Mouse (Mus musculus): ENCODE results near the gene Pkd1l2. TPM values are rescaled to one million over a fixed set of nuclear protein-coding genes. Genes with fewer than 3 reads are reported as not detected.

The Pkd1l2 gene
- under 1 TPM; 0.08 to 0.19 TPM for total RNA-seq (2021)
- long read RNA-seq, experiment 1 = 0 reads
- long read RNA-seq, experiment 2 = 0 reads

DNA sequence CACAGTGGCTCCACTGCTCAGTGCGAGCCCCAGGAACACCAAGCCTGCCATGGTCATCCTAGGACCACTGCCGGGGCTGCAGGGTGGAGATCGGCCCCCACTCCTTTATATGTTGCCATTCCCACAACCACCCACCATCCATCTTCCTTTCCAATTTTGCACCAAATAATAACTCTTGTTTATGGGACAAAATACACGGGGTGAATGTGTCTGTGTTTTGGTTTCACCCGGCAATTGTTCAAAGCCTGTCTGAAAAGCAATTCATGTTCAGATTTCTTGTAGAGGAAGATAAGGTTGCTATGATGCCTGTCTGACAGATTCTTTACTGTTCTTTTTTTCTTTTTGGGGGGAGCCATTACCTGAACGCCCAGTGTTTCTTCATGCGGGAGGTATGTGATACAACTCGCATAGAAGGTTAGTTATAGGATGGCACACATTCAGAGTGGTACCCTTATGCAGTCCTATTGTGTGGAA, at the start of gene Pkd1l2:
Gene Pkd1l2, minus strand, starts transcription at position 51 of the 474 bp plus-strand sequence.
- DNase-seq = no peak

DNA sequence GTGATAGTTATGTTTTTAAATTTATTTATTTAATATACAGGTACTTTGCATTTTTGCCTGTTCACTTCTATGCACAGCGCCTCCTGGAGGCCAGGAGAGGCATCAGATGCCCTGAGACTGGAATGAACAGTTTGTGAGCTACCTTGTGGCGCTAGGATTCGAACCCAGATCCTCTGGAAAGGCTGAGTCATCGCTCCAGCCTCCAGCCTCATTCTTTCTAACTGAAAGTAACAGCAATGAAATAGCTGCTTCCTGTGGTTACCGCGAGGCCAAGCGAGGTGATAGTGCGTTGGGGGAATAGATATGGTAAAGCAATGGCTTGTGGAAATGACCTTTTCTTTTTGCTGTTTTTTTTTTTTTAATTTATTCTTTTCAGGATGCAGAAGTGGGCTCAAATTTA, 44.8 kb upstream of the Pkd1l2 start:
- DNase-seq = no peak

DNA sequence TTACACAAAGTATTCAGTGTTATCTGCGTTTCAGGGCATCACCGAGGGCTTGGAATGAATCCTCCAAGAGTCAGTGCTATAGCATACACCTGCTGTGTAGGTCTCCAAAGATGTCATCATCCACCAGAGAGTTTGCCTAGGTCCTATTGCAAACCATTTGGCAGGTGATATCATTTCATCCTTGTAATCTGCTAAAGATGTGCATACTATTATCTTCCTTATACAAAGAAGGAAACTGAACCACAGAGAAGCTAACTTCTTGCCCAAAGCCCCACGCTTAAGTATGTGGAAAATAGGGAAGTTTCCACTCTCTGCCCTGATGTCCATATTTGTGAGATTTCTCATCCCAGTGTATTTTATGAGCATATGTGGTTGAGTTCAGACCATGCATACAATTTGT, 44.2 kb upstream of the Pkd1l2 start:
- DNase-seq = no peak

DNA sequence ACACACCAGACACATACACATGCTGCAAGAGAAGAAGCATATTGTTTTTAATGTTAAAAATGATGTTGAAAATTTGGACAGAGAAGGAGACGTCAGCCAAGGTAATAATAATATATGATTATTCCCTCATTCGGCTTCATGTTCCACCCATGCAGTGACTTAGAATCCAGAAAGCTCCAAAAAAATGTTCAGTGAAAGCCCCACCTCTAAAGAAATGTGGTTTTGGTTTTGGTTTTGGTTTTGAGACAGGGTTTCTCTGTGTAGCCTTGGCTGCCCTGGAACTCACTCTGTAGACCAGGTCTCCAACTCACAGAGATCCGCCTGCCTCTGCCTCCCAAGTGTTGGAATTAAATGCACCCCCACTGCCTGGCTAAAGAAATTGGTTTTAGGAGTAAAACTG, 43.6 kb upstream of the Pkd1l2 start:
- no peak for DNase-seq

DNA sequence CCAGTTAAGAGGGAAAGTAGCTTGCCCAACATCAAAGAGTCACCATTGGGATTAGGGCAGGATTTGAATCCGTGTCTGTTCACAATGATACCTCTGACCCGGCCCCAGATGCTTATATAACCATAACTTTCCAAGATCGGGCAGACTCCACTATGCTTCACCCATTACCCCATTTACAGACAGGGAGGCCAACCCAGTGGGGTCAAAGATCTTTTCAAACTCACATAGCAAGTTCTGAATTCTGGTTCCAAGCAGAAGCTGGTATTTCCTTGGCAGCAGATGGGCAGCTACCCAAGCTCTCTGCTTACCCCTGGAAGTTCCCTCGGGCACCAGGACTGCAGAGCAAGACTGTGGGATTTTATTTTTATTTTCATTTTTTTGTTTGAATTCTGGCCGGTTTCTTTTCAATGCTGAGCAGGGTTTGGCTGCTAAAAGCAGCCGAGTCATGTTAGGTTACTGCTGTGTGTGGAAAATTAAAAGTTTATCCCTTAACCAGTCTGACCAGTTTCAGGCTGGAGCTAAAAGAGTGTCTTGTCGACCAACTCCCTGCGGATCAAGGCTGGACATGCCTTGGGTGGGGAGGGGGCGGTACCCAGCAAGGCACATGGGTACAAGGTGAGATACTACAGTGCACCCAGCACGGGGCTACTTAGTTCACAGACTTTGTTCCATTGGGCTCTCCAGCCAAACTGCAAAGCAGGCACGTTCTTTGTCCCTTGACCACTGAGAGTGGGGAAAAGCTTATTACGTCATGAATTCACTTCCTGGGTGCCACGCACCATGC, 41.8 kb upstream of the Pkd1l2 start:
- no peak for DNase-seq

DNA sequence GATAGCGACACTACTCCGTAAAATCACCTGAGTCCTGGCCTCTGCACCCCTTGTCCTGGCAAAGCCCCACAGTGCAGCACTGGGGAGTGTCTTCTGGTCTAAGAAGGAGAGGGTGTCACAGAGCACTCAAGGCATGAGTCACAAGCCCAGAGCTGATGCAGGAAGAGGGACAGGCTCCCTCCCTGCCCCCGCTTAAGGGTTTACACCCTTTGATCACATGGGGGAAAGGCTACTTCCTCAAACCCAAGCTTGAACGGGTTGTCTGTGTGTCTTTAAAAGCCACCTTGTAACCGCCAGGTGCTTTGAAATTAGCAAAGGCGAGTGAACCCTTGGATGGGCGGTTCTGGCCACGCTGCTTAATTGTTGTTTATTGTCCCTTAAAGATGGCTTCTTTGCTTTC, 39.0 kb upstream of the Pkd1l2 start:
- no peak for DNase-seq

DNA sequence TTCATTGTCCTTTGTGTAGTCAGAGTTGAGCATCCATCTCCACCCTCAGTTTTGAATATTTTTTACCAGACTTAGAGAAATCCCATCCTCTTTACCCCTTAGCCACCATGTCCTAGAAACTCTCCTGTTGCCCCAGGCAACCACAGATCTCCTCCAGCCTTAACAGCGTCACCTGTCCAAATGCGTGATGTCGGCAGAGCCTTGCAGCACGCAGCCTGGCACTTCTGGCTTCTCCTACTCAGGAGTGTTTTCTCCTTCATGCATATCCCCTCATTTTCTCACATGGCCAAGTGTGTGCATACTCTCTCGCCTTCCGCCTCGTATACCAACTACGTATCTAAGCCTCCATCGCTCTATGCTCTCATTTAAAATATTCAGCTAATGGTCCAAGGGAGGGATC, 36.2 kb upstream of the Pkd1l2 start:
- no peak for DNase-seq

DNA sequence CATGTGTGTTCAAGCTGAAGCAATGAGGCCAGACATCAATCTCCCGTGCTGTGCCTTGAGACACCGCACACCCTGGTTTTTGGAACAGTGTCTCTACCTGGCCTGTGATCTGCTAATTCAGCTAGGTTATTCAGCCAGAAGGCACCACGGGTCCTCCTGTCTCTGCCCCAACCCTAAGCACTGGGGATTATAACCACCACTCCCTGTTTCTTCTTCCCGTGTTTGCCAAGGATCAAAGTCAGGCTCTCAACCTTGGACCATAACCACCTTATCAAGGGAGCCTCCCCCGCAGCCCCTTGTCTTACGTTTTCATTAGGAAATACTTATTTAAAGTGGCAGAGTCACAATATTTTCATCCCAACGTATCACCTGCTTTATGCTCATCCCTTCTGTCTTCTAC, 34.3 kb upstream of the Pkd1l2 start:
- no peak for DNase-seq

DNA sequence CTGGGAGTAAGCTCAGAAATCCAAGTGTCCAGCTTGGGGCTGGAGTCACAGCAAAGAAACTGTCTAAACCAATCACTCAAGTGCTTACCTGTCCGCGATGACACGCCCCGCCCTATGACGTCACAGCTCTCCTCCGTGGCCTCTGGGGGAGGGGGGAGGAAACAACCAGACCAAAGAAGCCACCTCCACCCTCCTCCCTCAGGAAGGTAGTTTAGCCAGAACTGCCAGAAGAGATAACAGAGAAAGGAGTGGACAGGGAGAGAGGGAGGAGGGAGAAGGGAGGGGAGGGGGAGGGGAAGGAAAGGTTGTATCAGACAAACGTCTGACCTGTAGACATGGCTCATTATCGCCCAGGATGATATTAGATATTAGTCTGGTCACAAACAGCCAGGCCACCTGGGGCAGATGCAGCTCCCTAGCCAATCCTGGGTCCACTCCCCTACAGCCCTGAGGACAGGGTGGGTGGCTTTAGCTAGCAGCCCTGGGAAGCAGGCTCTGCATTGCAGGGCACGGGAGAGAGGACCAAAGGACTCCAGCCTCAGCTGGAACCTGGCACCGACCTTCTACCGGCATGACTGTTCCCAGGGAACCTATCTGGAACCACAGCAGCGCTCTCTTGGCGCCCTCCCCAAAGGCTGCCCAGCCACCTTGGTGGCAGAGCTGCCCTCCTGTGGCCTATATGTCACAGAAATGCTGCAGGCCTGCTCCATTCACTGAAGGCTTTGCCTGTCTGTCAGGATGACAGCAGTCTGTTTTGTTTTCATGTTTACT, 33.6 kb upstream of the Pkd1l2 start:
- no peak for DNase-seq

DNA sequence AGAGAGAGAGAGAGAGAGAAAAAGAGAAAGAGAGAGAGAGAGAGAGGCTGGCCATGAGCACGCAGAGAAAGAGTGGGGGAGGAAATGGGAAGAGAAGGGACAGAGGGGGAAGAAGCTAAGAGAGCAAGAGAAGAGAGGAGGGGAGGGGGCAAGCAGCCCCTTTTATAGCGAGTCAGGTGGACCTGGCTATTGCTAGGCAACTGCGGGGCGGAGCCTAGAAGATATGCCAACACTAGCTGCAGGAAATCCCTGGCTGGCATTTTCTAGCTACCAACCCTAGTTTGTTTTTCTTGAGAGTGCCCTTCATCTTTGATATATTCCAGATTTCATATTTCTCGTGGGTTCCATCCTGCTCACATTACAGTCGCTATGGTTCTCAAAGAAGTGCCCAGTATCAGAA, 32.8 kb upstream of the Pkd1l2 start:
- no peak for DNase-seq

DNA sequence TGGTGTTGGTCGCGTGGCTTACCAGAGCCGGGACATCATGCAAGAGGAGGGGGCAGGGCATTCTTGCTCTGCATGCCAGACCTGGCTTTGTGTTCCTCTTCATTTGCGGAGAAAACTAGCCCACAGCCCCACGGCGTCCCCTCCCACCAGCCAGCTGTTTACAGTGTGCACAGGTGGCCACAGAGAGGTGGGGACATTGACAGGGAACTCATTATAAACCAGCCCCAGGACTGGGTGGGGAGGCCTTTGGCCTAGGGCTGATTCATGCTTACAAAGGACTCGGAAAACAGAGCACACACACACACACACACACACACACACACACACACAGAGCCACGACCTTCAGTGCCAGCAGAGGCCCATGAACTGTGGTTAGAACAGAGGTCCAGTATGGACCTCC, 30.0 kb upstream of the Pkd1l2 start:
- DNase-seq = no peak

DNA sequence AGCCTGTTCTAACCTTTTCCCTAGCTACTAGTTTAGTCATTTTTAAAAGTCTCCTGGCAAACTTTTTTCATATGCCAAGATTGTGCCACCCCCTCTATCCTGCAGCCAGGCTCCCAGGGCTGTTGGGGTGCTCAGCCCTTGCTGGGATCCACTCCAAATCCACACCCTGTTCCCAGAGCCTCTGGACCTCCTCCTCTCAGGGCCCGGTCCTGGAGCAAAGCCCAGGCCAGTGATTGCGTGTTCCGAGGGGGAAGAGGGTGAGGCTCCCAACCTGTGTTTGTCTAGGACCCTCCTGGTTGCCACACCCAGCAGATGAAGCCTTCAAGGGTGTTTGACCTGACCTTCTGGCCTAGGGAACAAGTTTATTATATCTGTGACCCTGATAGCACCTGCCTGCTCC, 29.4 kb upstream of the Pkd1l2 start:
- DNase-seq = no peak

DNA sequence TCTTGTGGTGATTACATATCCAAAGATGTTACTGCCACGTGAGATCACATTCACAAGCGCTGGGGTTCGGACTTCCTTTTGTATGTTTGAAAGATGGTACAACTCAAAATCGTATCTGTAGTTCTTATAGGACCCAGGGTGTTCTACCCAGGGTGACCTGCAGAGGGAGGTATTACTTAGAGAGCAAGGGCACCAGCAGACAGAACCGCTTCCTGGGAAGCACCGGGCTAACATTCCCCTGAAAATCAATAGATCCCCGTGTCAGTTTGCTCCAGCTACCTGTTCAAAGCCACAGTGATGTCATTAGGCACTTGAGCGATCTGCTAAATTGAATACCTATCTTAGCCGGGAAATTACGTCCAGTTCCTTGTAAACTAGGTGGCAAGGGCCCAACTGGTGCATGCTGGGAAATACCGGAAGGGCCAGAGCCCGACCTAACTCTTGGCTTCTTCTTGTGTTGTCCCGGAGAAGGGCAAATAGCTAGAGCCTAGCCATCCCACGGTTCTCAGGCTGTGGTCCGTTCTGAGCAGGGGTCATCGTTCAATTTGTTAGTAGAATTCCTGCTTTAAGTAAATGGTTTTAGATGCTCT, 27.6 kb upstream of the Pkd1l2 start:
- DNase-seq = peak; percentile 21

DNA sequence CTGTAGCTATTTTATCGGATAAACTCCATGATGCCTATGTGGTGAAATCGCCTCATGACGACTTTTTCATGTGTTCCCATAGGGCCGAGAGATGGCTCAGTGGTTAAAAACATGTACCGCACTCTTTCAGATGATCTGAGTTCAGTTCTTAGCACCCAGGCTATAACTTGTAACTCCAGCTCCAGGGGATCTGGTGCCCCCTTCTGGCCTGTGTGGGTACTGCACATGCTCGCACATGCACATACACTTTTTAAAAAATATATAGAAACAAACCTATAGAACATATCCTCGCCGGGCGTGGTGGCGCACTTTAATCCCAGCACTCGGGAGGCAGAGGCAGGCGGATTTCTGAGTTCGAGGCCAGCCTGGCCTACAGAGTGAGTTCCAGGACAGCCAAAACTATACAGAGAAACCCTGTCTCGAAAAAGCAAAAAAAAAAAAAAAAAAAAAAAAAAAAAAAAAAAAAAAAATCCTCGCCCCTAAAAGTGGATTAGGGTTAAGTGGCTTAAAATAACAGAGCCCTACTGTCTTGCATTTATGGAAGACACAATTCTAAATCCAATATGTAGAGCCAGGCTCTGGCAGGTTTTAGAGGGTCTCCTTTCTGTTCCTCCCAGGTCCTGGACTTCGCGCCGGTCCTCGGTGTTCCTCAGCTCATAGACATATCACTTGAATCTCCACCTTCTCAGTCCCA, 26.9 kb upstream of the Pkd1l2 start:
- DNase-seq = no peak

DNA sequence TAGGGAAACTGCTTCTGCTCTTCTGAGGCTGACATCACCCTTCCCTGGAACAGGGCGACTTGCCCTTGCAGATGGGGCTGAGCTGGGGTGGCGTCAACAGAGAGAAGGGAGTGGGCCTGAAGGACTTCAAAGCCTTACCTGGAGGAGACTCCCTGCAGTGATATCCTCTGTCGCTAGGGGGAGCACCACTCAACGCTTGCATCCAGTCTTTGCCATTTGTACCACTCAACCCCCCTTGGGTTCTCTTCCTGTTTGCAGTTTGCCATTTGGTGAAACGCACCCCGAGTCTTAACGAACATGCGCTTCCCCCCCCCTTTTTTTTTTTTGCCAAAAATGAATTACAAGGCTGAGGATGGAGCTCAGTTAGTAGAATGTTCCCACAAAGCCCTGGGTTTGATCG, 25.3 kb upstream of the Pkd1l2 start:
- peak; percentile 27 for DNase-seq

DNA sequence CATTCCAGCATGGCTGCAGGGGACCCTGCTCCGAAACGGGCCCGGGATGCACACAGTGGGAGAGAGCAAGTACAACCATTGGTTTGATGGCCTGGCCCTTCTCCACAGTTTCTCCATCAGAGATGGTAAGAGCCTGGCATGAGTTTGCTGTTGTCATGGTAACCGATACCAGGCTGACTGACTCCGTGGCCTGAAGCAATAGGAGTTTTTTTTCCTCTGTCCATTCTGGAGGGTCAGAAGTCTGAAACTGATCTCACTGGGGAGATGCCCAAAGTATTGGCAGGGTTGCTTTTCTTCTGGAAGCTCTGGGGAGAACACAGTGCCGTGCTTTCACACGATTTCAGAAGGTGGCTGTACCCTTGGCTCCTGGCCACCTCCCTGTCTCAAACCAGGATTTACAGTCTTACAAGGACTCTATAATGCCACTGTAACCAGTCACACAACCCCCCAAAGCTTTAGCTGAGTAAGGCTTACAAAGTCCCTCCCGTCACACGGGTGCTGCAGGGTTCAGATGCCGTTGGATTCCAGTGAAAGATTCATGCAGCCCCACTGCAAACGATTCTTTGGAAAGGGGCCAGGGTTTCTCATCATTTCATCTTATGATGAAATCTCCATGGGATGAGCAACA, 15.4 kb upstream of the Pkd1l2 start:
- no peak for DNase-seq

DNA sequence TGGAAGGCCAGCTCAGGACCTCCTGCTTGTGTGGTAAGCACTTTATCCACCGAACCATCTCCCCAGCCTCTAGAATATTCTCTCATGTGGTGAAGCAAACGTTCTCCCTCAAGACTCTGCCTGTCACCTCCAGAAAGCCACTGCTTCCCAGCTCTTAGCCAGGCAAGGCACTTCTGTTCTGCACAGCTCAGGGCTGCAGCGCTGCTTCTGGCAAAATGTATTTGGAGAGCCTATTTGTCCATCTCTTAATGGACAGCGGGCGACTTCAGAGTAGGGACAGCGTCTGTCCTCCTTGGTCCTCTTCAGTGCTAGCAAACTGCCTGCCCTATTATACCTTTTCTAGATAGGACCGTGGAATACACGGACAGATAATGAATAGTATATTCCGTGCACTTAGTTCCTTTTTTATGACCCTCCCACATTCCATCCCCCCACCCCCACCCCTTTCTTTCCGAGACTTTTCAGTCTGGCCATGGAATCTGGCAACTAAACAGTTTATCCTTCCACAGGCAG, 14.9 kb upstream of the Pkd1l2 start:
- DNase-seq = no peak

DNA sequence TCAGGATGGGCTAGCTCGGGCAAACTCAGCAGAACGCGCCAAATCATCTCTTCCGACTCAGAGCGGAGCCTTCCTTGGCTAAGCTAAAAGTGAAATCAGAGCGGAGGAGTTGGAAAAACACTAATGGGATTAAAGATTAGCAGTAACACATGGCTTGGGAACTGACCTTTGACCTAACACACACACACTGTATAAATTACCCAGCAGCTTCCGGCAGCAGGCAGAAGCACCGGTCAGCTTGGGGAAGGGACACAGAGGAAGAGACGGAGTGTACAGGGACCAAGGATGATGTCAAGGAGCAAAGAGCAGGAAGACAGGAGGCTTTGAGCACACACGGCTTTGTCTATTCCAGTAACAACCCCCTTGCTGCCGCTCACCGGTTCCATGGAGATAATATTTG, 13.4 kb upstream of the Pkd1l2 start, which contains the start of gene Bco1:
Gene Bco1, plus strand, starts transcription at position 208 of the 400 bp plus-strand sequence.
- DNase-seq = no peak

DNA sequence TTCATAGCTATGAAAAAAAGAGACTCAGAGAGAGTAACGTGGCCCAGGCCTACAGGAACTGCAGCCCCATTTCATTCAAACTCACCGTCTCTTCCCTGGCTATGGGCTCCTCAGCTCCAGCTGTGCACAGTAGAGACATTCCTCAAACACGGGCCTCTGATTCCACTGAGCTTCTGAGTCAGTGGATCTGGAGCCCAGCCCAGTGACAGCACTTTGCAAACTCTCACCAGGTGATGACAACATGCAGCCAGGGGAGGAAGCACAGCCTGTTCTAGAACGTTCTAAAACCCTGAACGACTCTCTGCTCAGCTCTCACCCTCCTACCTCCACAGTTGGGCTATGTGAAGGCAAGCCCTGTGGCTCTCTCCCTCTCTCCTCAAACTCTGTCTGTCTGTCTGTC, 11.8 kb upstream of the Pkd1l2 start:
- peak; percentile 32 for DNase-seq

DNA sequence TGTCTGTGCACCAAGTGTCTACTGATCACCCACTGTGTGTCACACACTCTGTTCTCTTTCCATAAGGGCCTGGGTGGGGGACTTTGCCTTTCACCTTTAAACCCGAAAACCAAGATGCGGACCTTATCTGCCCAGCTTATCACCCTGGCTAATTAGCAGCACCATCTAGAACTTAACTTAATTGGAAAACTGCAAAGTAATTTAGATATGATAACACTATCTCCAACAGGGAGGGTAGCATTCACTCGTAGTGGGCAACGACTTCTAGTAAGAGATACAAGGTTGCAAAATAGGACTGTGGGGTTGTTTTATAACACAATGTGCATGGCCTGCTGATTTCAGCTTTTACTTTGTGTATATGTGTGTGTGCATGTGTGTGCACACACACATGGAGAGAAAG, 7.6 kb upstream of the Pkd1l2 start:
- no peak for DNase-seq

DNA sequence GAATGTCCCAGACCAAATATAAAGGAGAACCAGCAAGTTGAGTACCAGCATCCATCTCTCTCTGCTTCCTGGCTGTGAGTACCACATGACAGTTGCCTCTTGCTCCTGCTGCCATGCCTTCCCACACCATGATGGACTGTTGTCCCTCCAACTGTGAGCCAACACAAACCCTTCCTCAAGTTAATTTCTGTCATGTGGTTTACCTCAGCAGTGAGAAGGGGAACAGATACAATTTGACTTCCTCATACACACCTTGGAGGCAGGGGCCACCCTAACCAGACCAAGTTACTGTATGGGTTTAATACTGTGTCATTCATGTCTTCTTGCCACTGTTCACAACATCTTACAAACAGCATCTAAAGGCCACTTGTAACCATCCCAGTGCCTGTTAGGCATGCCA, 4.8 kb upstream of the Pkd1l2 start:
- no peak for DNase-seq

DNA sequence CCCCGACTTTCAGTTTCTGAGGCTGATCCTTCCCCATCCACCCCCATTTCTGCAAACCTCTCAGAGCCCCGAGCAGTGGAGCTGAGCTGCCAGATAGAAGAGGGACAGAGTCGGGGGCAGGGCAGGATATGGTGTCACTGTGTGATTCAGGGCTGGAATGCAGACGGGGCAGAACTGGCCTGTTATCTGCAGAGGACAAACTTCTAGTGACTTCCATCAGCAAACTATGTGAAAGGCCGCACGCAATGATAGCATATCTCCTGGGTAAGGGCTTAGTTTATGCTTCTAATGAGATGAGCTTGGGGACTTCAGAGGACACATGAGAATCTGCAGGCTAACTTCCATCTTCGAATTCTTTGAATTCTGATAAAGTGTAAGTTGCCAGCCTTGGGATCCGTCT, 3.3 kb upstream of the Pkd1l2 start:
- no peak for DNase-seq

Data from gastrocnemius, postnatal 25 days (tissue).